Mouse (Mus musculus): ENCODE data around the gene Rnf183.

GRCm38 (mm10) chr4:62472071-62472470, 37.0 kb upstream of the Rnf183 start:
- TF ChIP-seq CTCF (IDR thresholded peaks at IDR 0.05; ENCODE audit: extremely low read depth, insufficient read depth, insufficient read length, insufficient replicate concordance) (no peak), POLR2A (IDR thresholded peaks at IDR 0.05; ENCODE audit: low read depth, low read length) (no peak)
